Mouse (Mus musculus): ENCODE measurements at regions not wholly inside any gene's neighbourhood (a gene's known extent, or its start where the extent isn't known, plus 50 kb on each side); places are given as distances from the start of the nearest gene placed in this dataset.

DNA sequence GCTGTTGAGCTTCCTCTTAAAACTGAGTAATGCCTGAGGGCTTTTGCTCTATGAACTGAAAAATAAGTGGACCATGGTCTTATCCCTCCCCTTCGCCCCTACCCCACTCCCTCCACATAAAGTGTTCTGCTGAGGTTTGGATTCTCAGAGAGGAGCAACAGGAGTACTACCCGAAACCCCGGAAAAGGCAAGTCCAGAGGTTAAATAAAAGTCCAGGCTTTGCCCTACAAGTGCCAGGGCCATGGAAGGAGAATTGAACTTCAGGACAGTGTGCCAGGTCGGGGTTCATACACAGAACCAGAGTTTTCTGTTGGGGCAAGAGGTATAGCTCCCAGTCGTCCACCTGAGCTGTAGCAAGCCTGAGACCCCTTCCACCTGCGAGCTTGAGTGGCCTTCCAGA is 360.0 kb upstream of the Ddhd1 start:
- Histone ChIP-seq H3K27ac (ENCODE audit: insufficient read depth, low read depth, low read length) (no peak overlapping the region), H3K27me3 (replicated peaks; ENCODE audit: control insufficient read depth, insufficient read depth, low read length) (no peaks in the 10 kb centered on the region), H3K4me3 (ENCODE audit: insufficient read depth, low read depth, low read length) (no peak overlapping the region), H3K4me1 (ENCODE audit: control insufficient read depth, insufficient read depth, low read length) (peaks cover 19% of the 10 kb centered on the region; the same call in 1 of the 2 replicates), H3K36me3 (ENCODE audit: control insufficient read depth, insufficient read depth, low read length) (no peaks in the 10 kb centered on the region)
- WGBS: 53% methylated on average over 6 of the region's 6 CpGs
- no peak for TF ChIP-seq CTCF (conservative IDR thresholded peaks at IDR 0.05; ENCODE audit: insufficient read depth, insufficient read length, low read depth, low read length)
- DNase-seq: peak; percentile 64

GRCm38 (mm10) chr14:46019240-46020025 is 359.8 kb upstream of the Gm15217 start:
- no peak overlapping the region for H3K27ac ChIP-seq (ENCODE audit: insufficient read depth, low read depth, low read length)

DNA sequence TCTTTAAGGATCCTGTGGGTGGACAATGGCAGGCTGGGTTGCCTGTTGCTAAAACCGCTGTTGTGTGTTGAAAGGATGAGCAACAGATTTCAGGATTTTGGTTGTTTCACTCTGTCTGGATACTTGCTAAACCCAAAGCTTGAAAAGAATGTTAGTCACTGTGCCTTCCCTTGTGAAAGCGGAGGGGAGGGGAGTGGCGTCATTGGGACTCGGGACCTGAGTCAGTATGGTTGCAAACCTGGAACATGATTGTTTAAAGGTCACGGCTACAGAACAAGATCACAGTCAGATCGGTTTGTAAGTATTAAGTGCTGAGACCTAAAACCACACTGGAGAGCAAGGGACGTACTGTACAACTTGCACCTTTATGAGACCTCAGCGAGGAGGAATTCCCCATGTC is 344.9 kb upstream of the Gm15217 start:
- no peak for DNase-seq
- Histone ChIP-seq H3K27ac (ENCODE audit: insufficient read depth, low read depth, low read length) (no peak overlapping the region), H3K4me3 (ENCODE audit: insufficient read depth, low read depth, low read length) (no peak overlapping the region), H3K27me3 (replicated peaks; ENCODE audit: control insufficient read depth, insufficient read depth, low read length) (no peaks in the 10 kb centered on the region), H3K4me1 (ENCODE audit: control insufficient read depth, insufficient read depth, low read length) (no peaks in the 10 kb centered on the region), H3K36me3 (ENCODE audit: control insufficient read depth, insufficient read depth, low read length) (no peaks in the 10 kb centered on the region)
- TF ChIP-seq CTCF (conservative IDR thresholded peaks at IDR 0.05; ENCODE audit: insufficient read depth, insufficient read length, low read depth, low read length) (no peak), POLR2A (IDR thresholded peaks at IDR 0.05; ENCODE audit: low read depth, low read length) (no peak)
- 84% methylated on average over 8 of the region's 8 CpGs for WGBS

More at GRCm38 (mm10) chr14:46019240-46020025, 359.8 kb upstream of the Gm15217 start:
- TF ChIP-seq CTCF (conservative IDR thresholded peaks at IDR 0.05; ENCODE audit: insufficient read depth, insufficient read length, low read depth, low read length) (no peak), POLR2A (IDR thresholded peaks at IDR 0.05; ENCODE audit: low read depth, low read length) (no peak)
- no peaks in the 10 kb centered on the region for H3K27me3 ChIP-seq (replicated peaks; ENCODE audit: control insufficient read depth, insufficient read depth, low read length)
- no peak for DNase-seq
- no peaks in the 10 kb centered on the region for H3K36me3 ChIP-seq (ENCODE audit: control insufficient read depth, insufficient read depth, low read length)
- H3K4me3 ChIP-seq (ENCODE audit: insufficient read depth, low read depth, low read length): no peak overlapping the region
- WGBS: 51% methylated on average over 14 of the region's 14 CpGs
- H3K4me1 ChIP-seq (ENCODE audit: control insufficient read depth, insufficient read depth, low read length): peaks cover 19% of the 10 kb centered on the region; the same call in 1 of the 2 replicates

DNA sequence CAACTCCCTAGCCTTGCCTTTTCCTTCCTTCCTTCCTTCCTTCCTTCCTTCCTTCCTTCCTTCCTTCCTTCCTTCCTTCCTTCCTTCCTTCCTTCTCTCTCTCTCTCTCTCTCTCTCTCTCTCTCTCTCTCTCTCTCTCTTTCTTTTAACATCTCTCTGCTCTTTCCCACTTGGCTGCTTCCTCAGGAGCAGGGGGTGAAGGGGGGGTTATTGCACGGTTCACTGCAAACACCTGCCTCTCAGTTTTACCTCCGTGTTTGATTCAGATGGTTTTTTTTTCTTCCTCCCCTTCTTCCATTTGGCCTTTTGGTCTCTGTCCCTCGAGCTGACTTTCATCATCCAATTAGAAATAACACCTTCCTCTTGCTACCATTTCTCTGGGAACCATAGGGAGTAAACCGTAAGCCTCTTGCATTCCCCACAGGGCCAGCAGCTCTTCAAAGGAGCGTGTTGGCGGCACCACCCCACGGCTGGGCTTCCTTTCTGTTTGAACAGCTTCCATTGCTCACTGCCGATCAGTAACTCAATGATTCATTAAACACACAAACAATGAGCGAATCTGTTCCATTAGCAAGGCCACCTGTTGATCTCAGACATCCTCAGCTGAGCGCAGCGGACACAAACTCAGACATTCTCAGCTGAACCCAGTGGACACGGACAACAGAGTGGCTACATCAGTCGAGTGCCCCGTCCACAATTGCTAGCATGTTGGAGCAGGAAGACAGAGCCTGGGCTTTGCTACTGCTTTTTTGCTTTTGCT is 318.4 kb upstream of the Gm15217 start:
- 0 out of 2 replicates have a peak overlapping the region, but pooled peaks have one; percentile 12 for H3K4me3 ChIP-seq (ENCODE audit: insufficient read depth, low read depth, low read length)
- H3K27ac ChIP-seq (ENCODE audit: insufficient read depth, low read depth, low read length): no peak overlapping the region
- DNase-seq: no peak
- TF ChIP-seq CTCF (conservative IDR thresholded peaks at IDR 0.05; ENCODE audit: insufficient read depth, insufficient read length, low read depth, low read length) (no peak), POLR2A (IDR thresholded peaks at IDR 0.05; ENCODE audit: low read depth, low read length) (no peak)
- no peaks in the 10 kb centered on the region for H3K27me3 ChIP-seq (replicated peaks; ENCODE audit: control insufficient read depth, insufficient read depth, low read length)
- H3K36me3 ChIP-seq (ENCODE audit: control insufficient read depth, insufficient read depth, low read length): no peaks in the 10 kb centered on the region
- H3K4me1 ChIP-seq (ENCODE audit: control insufficient read depth, insufficient read depth, low read length): no peaks in the 10 kb centered on the region
- WGBS: 20% methylated on average over 14 of the region's 14 CpGs

- TF ChIP-seq CTCF (conservative IDR thresholded peaks at IDR 0.05; ENCODE audit: insufficient read depth, insufficient read length, low read depth, low read length): no peak
- no peak for TF ChIP-seq POLR2A (IDR thresholded peaks at IDR 0.05; ENCODE audit: low read depth, low read length)
- DNase-seq: peak; percentile 29
- Histone ChIP-seq H3K4me3 (ENCODE audit: insufficient read depth, low read depth, low read length) (no peak overlapping the region), H3K36me3 (ENCODE audit: control insufficient read depth, insufficient read depth, low read length) (no peaks in the 10 kb centered on the region), H3K27me3 (replicated peaks; ENCODE audit: control insufficient read depth, insufficient read depth, low read length) (no peaks in the 10 kb centered on the region), H3K4me1 (ENCODE audit: control insufficient read depth, insufficient read depth, low read length) (no peaks in the 10 kb centered on the region), H3K27ac (ENCODE audit: insufficient read depth, low read depth, low read length) (no peak overlapping the region)
- WGBS: 60% methylated on average over 5 of the region's 5 CpGs
These were observed 312.0 kb upstream of the Gm15217 start for GRCm38 (mm10) chr14:46067102-46067801.

- DNase-seq: no peak
- no peaks in the 10 kb centered on the region for H3K27me3 ChIP-seq (replicated peaks; ENCODE audit: control insufficient read depth, insufficient read depth, low read length)
- TF ChIP-seq CTCF (conservative IDR thresholded peaks at IDR 0.05; ENCODE audit: insufficient read depth, insufficient read length, low read depth, low read length): no peak
- TF ChIP-seq POLR2A (IDR thresholded peaks at IDR 0.05; ENCODE audit: low read depth, low read length): no peak
- H3K4me1 ChIP-seq (ENCODE audit: control insufficient read depth, insufficient read depth, low read length): no peaks in the 10 kb centered on the region
- no peak overlapping the region for H3K4me3 ChIP-seq (ENCODE audit: insufficient read depth, low read depth, low read length)
- no peak overlapping the region for H3K27ac ChIP-seq (ENCODE audit: insufficient read depth, low read depth, low read length)
- no peaks in the 10 kb centered on the region for H3K36me3 ChIP-seq (ENCODE audit: control insufficient read depth, insufficient read depth, low read length)
- WGBS: 75% methylated on average over 5 of the region's 5 CpGs
These were observed 308.0 kb upstream of the Gm15217 start for GRCm38 (mm10) chr14:46071244-46071643.

Data from kidney, adult 2 months (tissue).